Mouse (Mus musculus) CH12.LX (cell line): ENCODE measurements around the gene Tex29.

ENCODE experiments used
- MAX ChIP-seq: IDR thresholded peaks from 2 replicates; pipeline ENCODE4 v1.6.1; 2011; ENCODE audit warnings: low read length, improper control_type of control experiment
- MAZ ChIP-seq: IDR thresholded peaks from 2 replicates; pipeline ENCODE4 v1.6.1; 2012; ENCODE audit warnings: low read depth, mild to moderate bottlenecking, inconsistent platforms, low read length, improper control_type of control experiment, moderate library complexity
- POLR2A ChIP-seq: IDR thresholded peaks from 2 replicates; pipeline ENCODE4 v1.6.1; 2011; ENCODE audit warnings: low read depth, mild to moderate bottlenecking, improper control_type of control experiment, low read length
- POLR2AphosphoS2 ChIP-seq: IDR thresholded peaks from 2 replicates; pipeline ENCODE4 v1.6.1; 2011; ENCODE audit warnings: low read depth, low read length, improper control_type of control experiment

- no peak for TF ChIP-seq POLR2AphosphoS2
- TF ChIP-seq MAZ, result no peak
- TF ChIP-seq POLR2A, result no peak
- TF ChIP-seq MAX, result no peak
These were observed 7.1 kb upstream of the Tex29 start for GRCm38 (mm10) chr8:11833157-11833556.
